Mouse (Mus musculus) c-Kit-negative CD71-positive TER-119-positive erythroid progenitor cells, embryonic 14.5 days (primary cell): ENCODE measurements around the gene Eif2b1.
"Not testable (repeated sequence)": the region's sequence is repeated elsewhere in the genome, so short reads cannot be mapped to it uniquely, and the experiment has no call there.

Source experiments
- DNase-seq: peaks from one replicate; pipeline ENCODE4 v3.0.0-alpha.2; 2013; ENCODE audit warnings: low read depth, low spot score

Eif2b1 gene

GRCm38 (mm10) chr5:124578633-124579317 is at the start of gene Eif2b1, which contains the start of gene Gtf2h3:
Gene Eif2b1 (minus strand): TSS chr5:124579131.
Gene Gtf2h3 (plus strand): TSS chr5:124579140.
- peak; percentile 84 for DNase-seq

GRCm38 (mm10) chr5:124624291-124624690 is 45.4 kb upstream of the Eif2b1 start:
- DNase-seq = no peak

GRCm38 (mm10) chr5:124622890-124623289 is 44.0 kb upstream of the Eif2b1 start:
- no peak for DNase-seq

- no peak for DNase-seq
Observed at GRCm38 (mm10) chr5:124621362-124621761, 42.4 kb upstream of the Eif2b1 start.

- no peak for DNase-seq
Observed at GRCm38 (mm10) chr5:124618711-124619110, 39.8 kb upstream of the Eif2b1 start.

GRCm38 (mm10) chr5:124614709-124615108 is 35.8 kb upstream of the Eif2b1 start:
- no peak for DNase-seq

GRCm38 (mm10) chr5:124610965-124611364 is 32.0 kb upstream of the Eif2b1 start:
- no peak for DNase-seq

GRCm38 (mm10) chr5:124605041-124605622 is 26.2 kb upstream of the Eif2b1 start:
- no peak for DNase-seq

GRCm38 (mm10) chr5:124604296-124604695 is 25.4 kb upstream of the Eif2b1 start:
- no peak for DNase-seq

- peak; percentile 40 for DNase-seq
Observed at GRCm38 (mm10) chr5:124602349-124602748, 23.4 kb upstream of the Eif2b1 start.

- not testable (repeated sequence) for DNase-seq
Observed at GRCm38 (mm10) chr5:124599726-124600125, 20.8 kb upstream of the Eif2b1 start.

- DNase-seq = peak; percentile 66
Observed at GRCm38 (mm10) chr5:124598224-124599174, 19.6 kb upstream of the Eif2b1 start.

GRCm38 (mm10) chr5:124592768-124593167 is 13.8 kb upstream of the Eif2b1 start:
- DNase-seq = no peak

- DNase-seq = no peak
Observed at GRCm38 (mm10) chr5:124582515-124582914, 3.6 kb upstream of the Eif2b1 start.

GRCm38 (mm10) chr5:124575467-124575866 is 3.5 kb downstream of the Eif2b1 start:
- DNase-seq = no peak

GRCm38 (mm10) chr5:124571068-124571467 is 7.9 kb downstream of the Eif2b1 start:
- DNase-seq = no peak

- DNase-seq = no peak
Observed at GRCm38 (mm10) chr5:124555145-124555544, 23.8 kb downstream of the Eif2b1 start.

GRCm38 (mm10) chr5:124553607-124554006 is 25.3 kb downstream of the Eif2b1 start:
- no peak for DNase-seq

- DNase-seq = peak; percentile 75
Observed at GRCm38 (mm10) chr5:124552558-124553307, 26.2 kb downstream of the Eif2b1 start, which contains the start of gene Ddx55. Gene Ddx55 (plus strand): TSS chr5:124552864.

- no peak for DNase-seq
Observed at GRCm38 (mm10) chr5:124552094-124552472, 26.8 kb downstream of the Eif2b1 start.

- DNase-seq = not testable (repeated sequence)
Observed at GRCm38 (mm10) chr5:124551349-124552093, 27.4 kb downstream of the Eif2b1 start.
